Mouse (Mus musculus) mouse trophoblast stem cell (cell line): Measurements from ENCODE around the gene Plxna4.

Experiments used
- in situ Hi-C, 2 experiments: fragments of 300-500 bp; cut with MseI, MboI; formaldehyde crosslinking; loops; 2 replicates in 1 of 2; 3 replicates in 1 of 2; pipeline ENCODE4 v1.15.1; 2025

The Plxna4 gene

GRCm38 (mm10) chr6:32475958-32476357 is 112.0 kb downstream of the Plxna4 start:
- in situ Hi-C loops: no loop called here

- in situ Hi-C loops: no loop called here
Measured at GRCm38 (mm10) chr6:32472062-32472461, 115.9 kb downstream of the Plxna4 start.

- in situ Hi-C loops: no loop called here
Measured at GRCm38 (mm10) chr6:32471639-32472038, 116.4 kb downstream of the Plxna4 start.

- in situ Hi-C loops: no loop called here
Measured at GRCm38 (mm10) chr6:32469196-32469595, 118.8 kb downstream of the Plxna4 start.

- in situ Hi-C loops: no loop called here
Measured at GRCm38 (mm10) chr6:32465129-32465528, 122.9 kb downstream of the Plxna4 start.

- in situ Hi-C loops: no loop called here
Measured at GRCm38 (mm10) chr6:32464637-32465036, 123.4 kb downstream of the Plxna4 start.

- in situ Hi-C loops: no loop called here
Measured at GRCm38 (mm10) chr6:32464046-32464445, 123.9 kb downstream of the Plxna4 start.

- in situ Hi-C loops: no loop called here
Measured at GRCm38 (mm10) chr6:32460400-32460799, 127.6 kb downstream of the Plxna4 start.

GRCm38 (mm10) chr6:32456641-32457040 is 131.4 kb downstream of the Plxna4 start:
- in situ Hi-C loops: no loop called here

- in situ Hi-C loops: no loop called here
Measured at GRCm38 (mm10) chr6:32451851-32452250, 136.1 kb downstream of the Plxna4 start.

GRCm38 (mm10) chr6:32449237-32449963 is 138.6 kb downstream of the Plxna4 start:
- in situ Hi-C loops: no loop called here

GRCm38 (mm10) chr6:32448787-32449186 is 139.2 kb downstream of the Plxna4 start:
- in situ Hi-C loops: no loop called here

- in situ Hi-C loops: no loop called here
Measured at GRCm38 (mm10) chr6:32446276-32446675, 141.7 kb downstream of the Plxna4 start.

GRCm38 (mm10) chr6:32445246-32445645 is 142.7 kb downstream of the Plxna4 start:
- in situ Hi-C loops: no loop called here

GRCm38 (mm10) chr6:32444393-32444792 is 143.6 kb downstream of the Plxna4 start:
- in situ Hi-C loops: no loop called here

GRCm38 (mm10) chr6:32443679-32444078 is 144.3 kb downstream of the Plxna4 start:
- in situ Hi-C loops: no loop called here

GRCm38 (mm10) chr6:32439434-32439833 is 148.6 kb downstream of the Plxna4 start:
- in situ Hi-C loops: no loop called here

GRCm38 (mm10) chr6:32437219-32437618 is 150.8 kb downstream of the Plxna4 start:
- in situ Hi-C loops: no loop called here

GRCm38 (mm10) chr6:32423124-32423523 is 164.9 kb downstream of the Plxna4 start:
- in situ Hi-C loops: no loop called here

- in situ Hi-C loops: no loop called here
Measured at GRCm38 (mm10) chr6:32420610-32421009, 167.4 kb downstream of the Plxna4 start.

GRCm38 (mm10) chr6:32417351-32417750 is 170.6 kb downstream of the Plxna4 start:
- in situ Hi-C loops: no loop called here

GRCm38 (mm10) chr6:32411325-32411724 is 176.7 kb downstream of the Plxna4 start:
- in situ Hi-C loops: no loop called here

- in situ Hi-C loops: no loop called here
Measured at GRCm38 (mm10) chr6:32409625-32410024, 178.4 kb downstream of the Plxna4 start.
